Mouse (Mus musculus): ENCODE data around the gene Xpnpep3.

GRCm38 (mm10) chr15:81358943-81359342, 41.0 kb upstream of the Xpnpep3 start:
- TF ChIP-seq CEBPB (IDR thresholded peaks at IDR 0.05; ENCODE audit: insufficient read depth, poor library complexity, severe bottlenecking) = no peak
- TF ChIP-seq SRF (IDR thresholded peaks at IDR 0.05; ENCODE audit: control insufficient read depth, insufficient read length, low read depth) = no peak
- TF ChIP-seq POLR2A (IDR thresholded peaks at IDR 0.05; ENCODE audit: insufficient read length, low read depth) = no peak
- TF ChIP-seq TCF12 (IDR thresholded peaks at IDR 0.05; ENCODE audit: insufficient read depth, poor library complexity, severe bottlenecking) = no peak
- no peak for TF ChIP-seq MYOG (IDR thresholded peaks at IDR 0.05; ENCODE audit: control insufficient read depth in 1 of 3, insufficient read depth in 1 of 3, insufficient read length in 2 of 3, low read depth in 2 of 3)
- no peak for TF ChIP-seq POLR2AphosphoS2 (IDR thresholded peaks at IDR 0.05; ENCODE audit: insufficient read length, low read depth)
- no peak for TF ChIP-seq MYOD1 (IDR thresholded peaks at IDR 0.05; ENCODE audit: control insufficient read depth in 1 of 3, insufficient read length in 2 of 3, low read depth in 2 of 3)
- TF ChIP-seq TCF3 (IDR thresholded peaks at IDR 0.05; ENCODE audit: insufficient read length, low read depth) = no peak

Data from myocyte (in vitro differentiated cells).